Mouse (Mus musculus) layer of hippocampus, adult 11-12 months (tissue): ENCODE results near the gene Foxo6.

ENCODE experiments used
- DNase-seq: peaks from one replicate; pipeline ENCODE4 v3.0.0; 2022; ENCODE audit warnings: low spot score

Foxo6 gene

DNA sequence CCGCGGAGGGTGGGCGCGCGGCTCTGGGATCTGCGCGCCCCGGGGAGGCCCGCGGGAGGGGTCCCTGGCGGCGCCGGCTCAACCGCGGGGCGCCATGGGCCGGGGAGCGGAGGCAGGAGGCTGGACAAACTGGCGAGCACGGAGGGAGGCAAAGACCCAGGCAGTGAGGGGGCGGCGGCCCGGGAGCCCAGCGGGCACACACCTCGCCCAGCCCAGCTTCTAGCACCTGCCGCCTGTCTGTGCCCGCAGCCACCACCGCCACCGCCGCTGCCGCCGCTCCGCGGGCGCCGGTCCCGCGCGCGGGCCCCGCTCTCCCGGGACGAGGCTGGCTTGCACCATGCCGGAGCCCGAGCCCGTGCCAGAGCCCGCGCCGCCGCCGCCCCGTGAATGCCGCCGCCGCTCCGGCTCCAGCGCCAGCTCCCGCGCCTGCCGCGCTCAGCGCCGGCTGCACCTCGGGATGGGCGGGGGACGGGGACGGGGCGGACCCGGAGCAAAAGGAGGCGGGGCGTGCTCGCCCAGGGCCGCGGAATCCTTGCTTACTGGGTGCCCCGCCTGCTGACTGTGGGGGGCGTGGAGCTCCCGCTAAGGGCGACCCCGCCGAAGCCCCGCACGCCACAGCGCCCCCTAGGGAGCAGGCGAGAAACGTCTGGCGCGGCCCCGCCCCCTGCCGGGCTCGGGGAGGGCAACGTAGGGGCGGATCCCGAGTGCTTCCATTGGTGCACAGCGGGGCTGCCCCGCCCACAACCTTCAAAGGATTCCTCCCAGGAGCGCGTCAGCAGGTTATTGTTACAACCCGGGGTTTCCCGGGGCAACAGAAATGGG lies at the start of gene Foxo6:
TSS of gene Foxo6 (minus strand) at position 60 of the 822 bp plus-strand sequence.
- DNase-seq = peak; percentile 96

DNA sequence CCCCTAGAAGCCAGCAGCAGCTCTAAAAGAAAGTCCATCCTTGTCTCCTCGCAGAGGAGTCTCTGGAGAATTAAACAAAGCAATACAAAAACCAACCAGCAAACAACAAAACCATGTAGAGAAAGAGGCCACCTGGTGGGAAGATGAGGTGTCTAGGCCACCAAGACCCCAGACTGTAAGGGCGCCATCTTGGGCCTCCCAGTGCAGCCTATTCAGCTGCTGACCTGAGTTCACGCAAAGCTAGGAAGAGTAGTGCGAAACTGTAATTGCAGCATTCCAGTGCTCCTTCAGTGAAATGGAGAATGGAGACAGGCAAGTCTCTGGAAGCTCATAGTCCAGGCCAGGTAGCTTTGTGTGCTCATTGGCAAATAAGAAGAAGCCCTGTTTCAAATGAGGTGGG lies 47.2 kb upstream of the Foxo6 start:
- no peak for DNase-seq

DNA sequence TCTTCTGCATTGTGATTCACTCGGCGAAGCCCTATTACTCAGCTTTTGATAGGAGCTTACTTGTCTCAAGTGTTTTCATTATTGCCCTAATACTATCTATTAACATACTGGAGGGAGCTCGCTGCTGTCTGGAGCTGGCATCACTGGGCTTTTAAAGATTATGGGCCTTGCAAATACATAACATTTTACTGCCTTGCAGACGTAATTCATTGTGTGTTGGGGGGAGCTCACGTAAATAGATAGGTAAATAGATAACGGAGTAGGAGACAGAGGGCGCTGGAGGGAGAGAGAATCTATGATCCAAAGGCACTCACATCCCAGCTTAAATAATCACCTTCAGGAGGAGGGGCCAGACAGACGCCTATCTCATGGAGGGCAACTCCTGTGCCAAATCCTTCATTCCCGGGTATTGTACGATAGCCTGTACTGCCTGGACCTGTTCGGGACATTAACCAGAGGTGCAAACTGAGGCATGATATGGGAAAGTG lies 45.8 kb upstream of the Foxo6 start:
- peak; percentile 21 for DNase-seq

DNA sequence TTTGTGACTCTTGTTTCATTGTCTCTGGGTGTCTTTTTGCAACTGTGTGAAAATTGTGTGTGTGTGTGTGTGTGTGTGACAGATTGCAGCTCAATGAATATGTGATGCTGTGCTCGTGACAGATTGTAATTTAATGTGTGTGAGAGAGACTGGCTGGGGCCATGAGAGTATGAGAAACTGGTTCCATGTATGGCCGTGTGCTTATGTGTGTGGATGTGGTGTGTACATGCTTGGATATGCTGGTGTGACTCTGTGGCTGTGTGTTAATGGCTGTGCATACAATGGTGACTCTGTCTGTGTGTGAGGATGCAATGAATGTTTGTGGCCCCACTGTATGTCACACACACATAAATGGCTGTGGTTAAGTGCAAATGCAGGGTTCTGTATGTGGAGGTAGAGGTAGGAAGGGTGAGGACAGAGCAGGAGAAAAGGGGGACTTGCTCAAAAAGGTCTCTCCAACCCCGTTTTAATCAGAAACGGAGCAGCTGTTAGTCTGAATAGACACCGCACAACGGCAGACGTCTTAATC lies 45.3 kb upstream of the Foxo6 start:
- no peak for DNase-seq

DNA sequence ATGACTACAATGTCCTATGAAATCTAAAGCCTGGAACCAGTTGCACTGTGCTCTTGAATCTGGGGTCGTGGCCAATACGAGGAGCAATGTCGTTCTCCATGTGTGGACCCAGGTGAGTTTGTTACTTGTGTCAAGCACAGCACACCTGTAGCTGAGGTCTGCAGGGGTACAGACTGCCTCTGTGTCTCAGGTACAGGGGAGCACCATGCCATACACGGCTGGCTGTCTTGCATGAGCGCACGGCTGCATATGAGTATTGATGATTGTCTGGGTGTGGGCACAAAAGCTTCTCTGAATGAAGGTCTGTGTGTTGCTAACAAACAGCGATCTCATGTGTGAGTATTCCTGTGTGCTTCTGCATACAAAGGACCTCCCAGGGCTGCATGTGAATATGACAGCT lies 44.8 kb upstream of the Foxo6 start:
- no peak for DNase-seq

GRCm38 (mm10) chr4:120331541-120331940 lies 44.4 kb upstream of the Foxo6 start:
- no peak for DNase-seq

DNA sequence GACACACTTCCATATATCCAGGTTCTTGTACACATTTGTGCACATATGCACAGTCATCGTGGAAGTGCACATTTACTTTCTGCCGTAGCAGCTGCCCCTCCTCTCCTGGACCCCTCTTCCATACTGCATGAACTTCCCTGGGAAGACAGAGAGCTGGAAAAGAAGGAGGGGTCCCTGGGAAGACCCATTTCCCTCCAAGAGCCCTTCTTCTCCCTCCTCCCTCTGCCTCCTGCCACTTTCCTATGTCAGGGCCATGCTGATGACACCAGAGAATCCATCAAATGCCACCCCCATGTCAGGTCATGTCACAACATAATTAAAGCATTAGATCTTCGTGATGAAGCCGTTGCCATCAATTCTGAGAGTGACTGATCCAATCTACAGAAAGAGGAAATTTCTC lies 38.6 kb upstream of the Foxo6 start:
- no peak for DNase-seq

DNA sequence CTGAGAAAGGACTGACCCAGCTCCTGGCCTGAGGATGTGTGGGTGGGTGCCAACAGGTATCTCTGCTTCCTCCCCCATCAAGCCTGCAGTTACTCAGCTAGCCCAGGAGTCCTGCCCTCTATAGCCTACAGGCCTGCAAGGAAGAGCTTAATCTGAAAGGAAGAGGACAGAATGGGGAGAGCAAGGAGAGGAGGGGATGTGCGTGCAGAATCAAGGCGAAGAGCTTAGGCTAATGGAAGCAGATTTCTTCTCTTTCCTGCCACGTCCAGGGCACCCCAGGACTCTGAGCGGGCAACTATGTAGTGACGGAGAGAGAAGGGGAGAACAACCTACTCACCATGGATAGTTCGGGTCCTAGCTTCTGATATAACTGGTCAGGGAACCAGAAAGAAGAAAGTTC lies 37.9 kb upstream of the Foxo6 start:
- no peak for DNase-seq

- DNase-seq = no peak
These were observed 36.7 kb upstream of the Foxo6 start for GRCm38 (mm10) chr4:120323858-120324257.

DNA sequence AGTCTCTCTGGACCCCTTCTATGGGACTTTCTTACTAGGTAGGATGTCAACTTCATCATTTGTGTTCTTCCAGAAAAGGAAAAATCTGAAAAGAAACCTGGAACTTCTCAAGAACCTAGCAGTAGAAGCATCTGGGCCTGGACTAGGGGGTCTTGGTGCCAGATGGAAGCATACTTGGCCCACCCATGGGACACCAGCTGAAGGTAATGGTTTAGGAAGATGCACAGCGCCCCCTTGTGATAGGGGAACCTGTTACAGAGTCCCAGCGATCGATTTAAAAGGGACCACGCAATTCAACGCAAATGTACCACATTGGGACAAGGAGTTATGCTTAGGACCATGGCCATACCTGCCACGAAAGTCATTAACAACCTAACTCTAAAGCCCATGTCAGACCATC lies 36.0 kb upstream of the Foxo6 start:
- peak; percentile 72 for DNase-seq

- DNase-seq = no peak
These were observed 30.4 kb upstream of the Foxo6 start for GRCm38 (mm10) chr4:120317541-120317940.

- DNase-seq = no peak
These were observed 29.6 kb upstream of the Foxo6 start for GRCm38 (mm10) chr4:120316716-120317115.

DNA sequence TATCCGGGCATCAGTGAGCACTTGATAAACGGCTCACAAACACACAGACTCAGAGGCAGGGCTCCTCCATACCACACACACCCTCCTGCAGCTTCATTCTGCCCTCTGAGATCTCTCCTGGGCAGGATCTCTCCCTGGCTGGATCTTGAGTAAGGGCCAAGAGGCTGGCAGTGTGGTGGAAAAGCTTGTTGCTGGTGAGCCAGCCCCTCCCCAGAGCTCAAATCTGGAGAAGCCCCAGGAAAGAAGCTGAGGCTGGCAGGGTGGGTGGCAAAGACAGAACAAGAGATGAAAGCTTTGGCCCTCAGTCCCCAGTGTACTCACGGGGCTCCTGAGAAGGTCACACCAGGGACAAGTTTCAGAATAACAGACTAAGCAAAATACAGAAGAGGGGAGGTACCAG lies 27.4 kb upstream of the Foxo6 start:
- no peak for DNase-seq

GRCm38 (mm10) chr4:120313309-120313708 lies 26.2 kb upstream of the Foxo6 start:
- no peak for DNase-seq

DNA sequence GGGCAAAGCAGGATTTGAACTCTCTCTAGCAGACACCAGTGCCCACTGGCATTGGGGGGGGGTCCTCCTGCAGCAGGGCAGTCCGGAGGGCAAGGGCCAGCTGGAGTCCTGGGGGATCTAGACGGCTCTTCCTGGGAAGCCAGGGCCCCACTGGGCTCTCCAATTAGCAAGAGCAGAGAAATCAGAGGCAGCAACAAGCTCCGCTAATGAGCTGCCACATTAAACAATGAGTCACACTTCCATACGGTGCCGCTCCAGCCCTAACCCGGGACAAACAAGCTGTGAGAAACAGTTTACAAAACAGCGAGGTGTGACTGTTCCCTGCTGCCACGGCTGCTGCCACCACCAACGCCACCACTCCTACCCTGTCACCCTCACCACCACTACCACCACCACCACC lies 17.4 kb upstream of the Foxo6 start:
- peak; percentile 15 for DNase-seq

DNA sequence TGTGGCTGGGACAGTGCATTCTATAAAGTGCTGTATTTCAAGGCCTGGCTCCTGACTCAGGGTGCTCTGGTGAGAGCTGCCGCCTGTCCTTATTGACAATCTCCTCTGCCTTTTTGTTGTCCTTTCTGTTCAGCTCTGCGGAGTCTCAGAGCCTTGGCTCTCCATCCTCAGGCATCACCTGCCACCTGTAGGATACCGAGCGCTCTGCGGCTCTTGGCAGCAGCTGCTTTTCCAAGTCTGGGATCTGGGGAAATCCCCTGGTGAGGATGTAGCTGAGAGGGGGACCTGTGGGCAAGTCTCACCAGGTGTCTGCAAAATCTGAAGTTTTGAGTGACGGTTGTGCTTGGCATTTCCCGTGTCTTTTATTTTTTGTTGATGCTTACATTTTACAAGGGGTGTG lies 12.1 kb upstream of the Foxo6 start:
- no peak for DNase-seq

DNA sequence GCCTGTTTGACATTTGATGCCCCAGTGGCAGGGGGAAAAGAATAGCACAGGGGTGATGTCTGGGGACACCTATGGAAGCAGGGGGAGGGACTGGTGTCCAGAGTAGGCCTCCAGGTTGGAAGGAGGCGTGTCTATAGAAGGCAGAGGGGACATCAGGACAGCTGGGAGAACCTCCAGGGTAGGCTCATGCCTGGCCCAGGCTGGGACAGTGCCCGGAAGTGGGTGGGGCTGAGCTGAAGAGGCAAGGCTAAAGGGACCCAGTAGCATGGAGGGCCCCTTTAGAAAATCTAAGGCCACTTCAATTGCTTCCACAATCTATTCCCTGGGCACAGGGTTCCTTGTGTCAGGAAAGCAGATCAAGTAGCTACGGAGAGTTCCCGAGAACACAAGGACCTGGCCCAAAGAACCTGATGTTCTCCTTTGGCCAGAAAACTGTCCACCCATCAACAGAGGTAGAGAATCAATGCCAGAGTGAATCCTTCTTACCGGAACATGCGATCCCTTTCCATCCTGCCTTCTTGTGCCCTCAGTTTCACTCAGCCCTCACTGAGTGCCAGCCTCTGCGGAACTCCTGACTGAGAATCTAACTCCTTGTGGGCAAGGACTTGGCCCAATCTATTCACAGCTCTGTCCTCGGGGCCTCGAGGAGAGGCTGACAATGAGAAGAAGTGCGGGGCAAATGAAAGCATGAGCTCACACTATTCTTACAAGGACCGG lies 4.1 kb upstream of the Foxo6 start:
- no peak for DNase-seq

GRCm38 (mm10) chr4:120290486-120290885 lies 3.3 kb upstream of the Foxo6 start:
- no peak for DNase-seq

- DNase-seq = peak; percentile 12
These were observed 2.2 kb upstream of the Foxo6 start for GRCm38 (mm10) chr4:120289181-120289965.

GRCm38 (mm10) chr4:120286761-120287241 lies 348 bp downstream of the Foxo6 start:
- peak; percentile 20 for DNase-seq

- peak; percentile 4 for DNase-seq
These were observed 1.4 kb downstream of the Foxo6 start for GRCm38 (mm10) chr4:120285730-120286129.

DNA sequence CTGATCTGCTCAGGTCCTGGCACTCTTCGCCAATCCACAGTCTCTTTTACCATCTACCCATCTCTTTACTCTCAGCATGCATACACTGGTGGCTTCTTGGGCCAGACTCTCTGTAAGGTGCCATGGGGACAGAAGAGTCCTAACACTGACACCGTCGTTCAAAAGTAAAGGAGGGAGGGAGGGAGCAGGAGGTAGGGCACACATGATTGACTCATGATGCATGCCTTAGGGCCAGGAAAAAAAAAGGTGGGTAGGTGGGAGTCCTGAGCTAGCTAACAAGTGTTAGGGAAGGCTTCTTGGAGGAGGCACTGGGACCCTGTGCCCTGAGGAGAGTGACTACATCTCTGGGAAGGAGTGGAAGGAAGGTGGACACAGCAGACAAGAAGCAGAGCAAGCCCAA lies 1.9 kb downstream of the Foxo6 start:
- no peak for DNase-seq
